8 mouse cellular contexts compared by ENCODE assay signal in genomic region chr10:13501533-13501932, GRCm38 (mm10). TPM values are rescaled to one million over a fixed set of nuclear protein-coding genes. Genes with fewer than 3 reads are reported as not detected.
A peak's percentile ranks its signal among the peaks of the same experiment; 100 is the strongest.
DNase-seq lines count a peak whose midpoint lies in the region; ATAC-seq and TF ChIP-seq lines count a peak whose summit lies in the region.
"Not testable (repeated sequence)": the region's sequence is repeated elsewhere in the genome, so short reads cannot be mapped to it uniquely, and the experiment has no call there.

No protein-coding gene starts in this region.

- H3K9ac ChIP-seq in forebrain, embryonic 13.5 days = peak overlapping the region; percentile 64
- H3K9ac ChIP-seq in heart, postnatal 0 days (replicated peaks; ENCODE audit: low read depth, low read length) = peak overlapping the region; percentile 56
- peak overlapping the region; percentile 78 for H3K9ac ChIP-seq in liver, embryonic 12.5 days
- peak overlapping the region; percentile 62 for H3K9ac ChIP-seq in midbrain, embryonic 12.5 days (replicated peaks)

- TF ChIP-seq POLR2A in kidney, adult 2 months (IDR thresholded peaks at IDR 0.05; ENCODE audit: low read depth, low read length); spleen, adult 2 months (IDR thresholded peaks at IDR 0.05; ENCODE audit: low read depth, low read length): not testable (repeated sequence)

- WGBS in forebrain, embryonic 13.5 days = 58% methylated on average over 4 of the region's 4 CpGs
- WGBS in heart, postnatal 0 days = 44% methylated on average over 4 of the region's 4 CpGs
- WGBS in kidney, adult 2 months = 36% methylated on average over 4 of the region's 4 CpGs
- 30% methylated on average over 4 of the region's 4 CpGs for WGBS in liver, embryonic 12.5 days (ENCODE audit: insufficient replicate concordance)
- 58% methylated on average over 4 of the region's 4 CpGs for WGBS in midbrain, embryonic 12.5 days
- WGBS in spleen, adult 2 months = 54% methylated on average over 4 of the region's 4 CpGs

- peak; percentile 7 for DNase-seq in CD4-positive, CD25-positive, alpha-beta regulatory T cell, adult 2 months (ENCODE audit: low read depth, low spot score)
- DNase-seq in cerebellum, adult 9-10 months = peak; percentile 17
- not testable (repeated sequence) for DNase-seq in heart, postnatal 0 days (ENCODE audit: low spot score); kidney, adult 2 months; spleen, adult 2 months (ENCODE audit: low read depth in 1 of 2, low spot score in 2 of 2)

- not testable (repeated sequence) for H3K36me3 ChIP-seq in forebrain, embryonic 13.5 days (ENCODE audit: poor library complexity, severe bottlenecking); kidney, adult 2 months (ENCODE audit: control insufficient read depth, insufficient read depth, low read length); midbrain, embryonic 12.5 days; spleen, adult 2 months (ENCODE audit: control insufficient read depth, insufficient read depth, low read length)
- H3K36me3 ChIP-seq in heart, postnatal 0 days (replicated peaks; ENCODE audit: control insufficient read depth, insufficient read depth, low read length) = peaks cover 25% of the 10 kb centered on the region
- H3K36me3 ChIP-seq in liver, embryonic 12.5 days = peaks cover 34% of the 10 kb centered on the region

- TF ChIP-seq CTCF in heart, postnatal 0 days (IDR thresholded peaks at IDR 0.05; ENCODE audit: low read depth); kidney, adult 2 months (conservative IDR thresholded peaks at IDR 0.05; ENCODE audit: insufficient read depth, insufficient read length, low read depth, low read length); spleen, adult 2 months (IDR thresholded peaks at IDR 0.05; ENCODE audit: extremely low read depth, insufficient read depth, insufficient read length, insufficient replicate concordance): not testable (repeated sequence)

- TF ChIP-seq EP300 in heart, postnatal 0 days (IDR thresholded peaks at IDR 0.05; ENCODE audit: low read depth) = not testable (repeated sequence)

- H3K27ac ChIP-seq in forebrain, embryonic 13.5 days; midbrain, embryonic 12.5 days (replicated peaks); spleen, adult 2 months (ENCODE audit: insufficient read depth, low read length): not testable (repeated sequence)
- H3K27ac ChIP-seq in heart, postnatal 0 days (ENCODE audit: low read depth) = peak overlapping the region; percentile 70
- H3K27ac ChIP-seq in kidney, adult 2 months (ENCODE audit: insufficient read depth, low read depth, low read length) = peak overlapping the region; percentile 18; the same call in 1 of the 2 replicates
- peak overlapping the region; percentile 84 for H3K27ac ChIP-seq in liver, embryonic 12.5 days

- H3K9me3 ChIP-seq in forebrain, embryonic 13.5 days (replicated peaks); heart, postnatal 0 days (replicated peaks; ENCODE audit: control insufficient read depth, low read length); liver, embryonic 12.5 days (replicated peaks); midbrain, embryonic 12.5 days: not testable (repeated sequence)

- not testable (repeated sequence) for H3K27me3 ChIP-seq in forebrain, embryonic 13.5 days; heart, postnatal 0 days (ENCODE audit: control insufficient read depth, insufficient read depth, low read length); kidney, adult 2 months (replicated peaks; ENCODE audit: control insufficient read depth, insufficient read depth, low read length); liver, embryonic 12.5 days (replicated peaks); spleen, adult 2 months (ENCODE audit: control insufficient read depth, insufficient read depth, low read length)
- peaks cover 10% of the 10 kb centered on the region for H3K27me3 ChIP-seq in midbrain, embryonic 12.5 days

- H3K4me3 ChIP-seq in forebrain, embryonic 13.5 days = peak overlapping the region; percentile 57
- peak overlapping the region; percentile 66 for H3K4me3 ChIP-seq in heart, postnatal 0 days (ENCODE audit: low read depth, low read length)
- H3K4me3 ChIP-seq in kidney, adult 2 months (ENCODE audit: insufficient read depth, low read depth, low read length) = peak overlapping the region; percentile 62
- peak overlapping the region; percentile 74 for H3K4me3 ChIP-seq in liver, embryonic 12.5 days
- peak overlapping the region; percentile 59 for H3K4me3 ChIP-seq in midbrain, embryonic 12.5 days
- H3K4me3 ChIP-seq in spleen, adult 2 months (ENCODE audit: extremely low read depth, insufficient read depth, insufficient read length) = peak overlapping the region; percentile 83; the same call in 1 of the 2 replicates

- peak; percentile 48; the same call in 1 of the 2 replicates for ATAC-seq in forebrain, embryonic 13.5 days
- not testable (repeated sequence) for ATAC-seq in heart, postnatal 0 days (ENCODE audit: insufficient read depth, low read depth); liver, embryonic 12.5 days
- peak; percentile 50; the same call in 1 of the 2 replicates for ATAC-seq in midbrain, embryonic 12.5 days (ENCODE audit: low FRiP score, low read depth)

- peak overlapping the region; percentile 80 for H3K4me2 ChIP-seq in forebrain, embryonic 13.5 days
- H3K4me2 ChIP-seq in heart, postnatal 0 days (ENCODE audit: low read depth, low read length) = peak overlapping the region; percentile 70
- peak overlapping the region; percentile 80 for H3K4me2 ChIP-seq in liver, embryonic 12.5 days
- peak overlapping the region; percentile 85 for H3K4me2 ChIP-seq in midbrain, embryonic 12.5 days (replicated peaks)

- not testable (repeated sequence) for H3K4me1 ChIP-seq in forebrain, embryonic 13.5 days; midbrain, embryonic 12.5 days; spleen, adult 2 months (ENCODE audit: control insufficient read depth, insufficient read depth, insufficient read length)
- peaks cover 17% of the 10 kb centered on the region for H3K4me1 ChIP-seq in heart, postnatal 0 days (ENCODE audit: control insufficient read depth, insufficient read depth)
- H3K4me1 ChIP-seq in kidney, adult 2 months (ENCODE audit: control insufficient read depth, insufficient read depth, low read length) = peaks cover 12% of the 10 kb centered on the region; the same call in 1 of the 2 replicates
- H3K4me1 ChIP-seq in liver, embryonic 12.5 days = peaks cover 48% of the 10 kb centered on the region

RNA-seq across cellular contexts. Expression of gene Fuca2, which starts 2.2 kb away (rescaled TPM):
- polyA plus RNA-seq in forebrain, embryonic 13.5 days (2015; fragmentation: Nextera tagmentation; extraction: Ambion mirVana) = 16.8 and 18.2 TPM in 2 replicates
- 63.9 and 78.7 TPM in 2 replicates for total RNA-seq in heart, postnatal 0 days (2014; rRNA removed; ENCODE audit: low replicate concordance)
- 289 and 361 TPM in 2 replicates for polyA plus RNA-seq in heart, postnatal 0 days (2015; fragmentation: Nextera tagmentation; extraction: Ambion mirVana)
- polyA plus RNA-seq in kidney, adult 2 months (2012; rRNA removed) = 120 TPM in 2 replicates
- 57.7 and 59.6 TPM in 2 replicates for polyA plus RNA-seq in liver, embryonic 12.5 days (2016; fragmentation: Nextera tagmentation; extraction: Ambion mirVana)
- 24.0 and 25.8 TPM in 2 replicates for polyA plus RNA-seq in midbrain, embryonic 12.5 days (2016; fragmentation: Nextera tagmentation; extraction: Ambion mirVana)
- 11.1 and 12.5 TPM in 2 replicates for polyA plus RNA-seq in spleen, adult 2 months (2012; rRNA removed)

RNA-seq across cellular contexts. Expression of gene Phactr2, which starts 27.3 kb away (rescaled TPM):
- 8.5 and 8.6 TPM in 2 replicates for polyA plus RNA-seq in forebrain, embryonic 13.5 days (2015; fragmentation: Nextera tagmentation; extraction: Ambion mirVana)
- total RNA-seq in heart, postnatal 0 days (2014; rRNA removed; ENCODE audit: low replicate concordance) = 51.1 and 62.5 TPM in 2 replicates
- polyA plus RNA-seq in heart, postnatal 0 days (2015; fragmentation: Nextera tagmentation; extraction: Ambion mirVana) = 39.6 and 40.6 TPM in 2 replicates
- polyA plus RNA-seq in kidney, adult 2 months (2012; rRNA removed) = 10.7 and 12.5 TPM in 2 replicates
- polyA plus RNA-seq in liver, embryonic 12.5 days (2016; fragmentation: Nextera tagmentation; extraction: Ambion mirVana) = 9.8 and 10.4 TPM in 2 replicates
- polyA plus RNA-seq in midbrain, embryonic 12.5 days (2016; fragmentation: Nextera tagmentation; extraction: Ambion mirVana) = 11.2 and 11.7 TPM in 2 replicates
- 3.5 and 4.1 TPM in 2 replicates for polyA plus RNA-seq in spleen, adult 2 months (2012; rRNA removed)

RNA-seq across cellular contexts. Expression of gene Adat2, which starts 51.2 kb away (rescaled TPM):
- 3.0 TPM in 2 replicates for polyA plus RNA-seq in forebrain, embryonic 13.5 days (2015; fragmentation: Nextera tagmentation; extraction: Ambion mirVana)
- 0.99 TPM in 1 of 2 replicates, not detected in the other for total RNA-seq in heart, postnatal 0 days (2014; rRNA removed; ENCODE audit: low replicate concordance)
- 2.0 and 2.3 TPM in 2 replicates for polyA plus RNA-seq in heart, postnatal 0 days (2015; fragmentation: Nextera tagmentation; extraction: Ambion mirVana)
- polyA plus RNA-seq in kidney, adult 2 months (2012; rRNA removed) = 4.6 and 4.7 TPM in 2 replicates
- 3.7 and 4.0 TPM in 2 replicates for polyA plus RNA-seq in liver, embryonic 12.5 days (2016; fragmentation: Nextera tagmentation; extraction: Ambion mirVana)
- 2.7 and 2.9 TPM in 2 replicates for polyA plus RNA-seq in midbrain, embryonic 12.5 days (2016; fragmentation: Nextera tagmentation; extraction: Ambion mirVana)
- 2.7 and 2.9 TPM in 2 replicates for polyA plus RNA-seq in spleen, adult 2 months (2012; rRNA removed)

RNA-seq across cellular contexts. Expression of gene Pex3, which starts 51.4 kb away (rescaled TPM):
- 22.9 and 23.8 TPM in 2 replicates for polyA plus RNA-seq in forebrain, embryonic 13.5 days (2015; fragmentation: Nextera tagmentation; extraction: Ambion mirVana)
- total RNA-seq in heart, postnatal 0 days (2014; rRNA removed; ENCODE audit: low replicate concordance) = 31.0 and 46.8 TPM in 2 replicates
- 24.5 and 25.0 TPM in 2 replicates for polyA plus RNA-seq in heart, postnatal 0 days (2015; fragmentation: Nextera tagmentation; extraction: Ambion mirVana)
- polyA plus RNA-seq in kidney, adult 2 months (2012; rRNA removed) = 15.6 and 17.3 TPM in 2 replicates
- polyA plus RNA-seq in liver, embryonic 12.5 days (2016; fragmentation: Nextera tagmentation; extraction: Ambion mirVana) = 12.4 and 14.2 TPM in 2 replicates
- polyA plus RNA-seq in midbrain, embryonic 12.5 days (2016; fragmentation: Nextera tagmentation; extraction: Ambion mirVana) = 21.2 and 21.8 TPM in 2 replicates
- 2.9 and 3.0 TPM in 2 replicates for polyA plus RNA-seq in spleen, adult 2 months (2012; rRNA removed)
